ENCODE assay signal across 10 mouse cellular contexts in genomic region chr2:103547132-103547531, GRCm38 (mm10). TPM values are rescaled to one million over a fixed set of nuclear protein-coding genes. Genes with fewer than 3 reads are reported as not detected.
DNase-seq lines count a peak whose midpoint lies in the region; ATAC-seq and TF ChIP-seq lines count a peak whose summit lies in the region.
"Had no signal": no experiment of that assay in that cellular context is flagged by ENCODE, and none has a peak within 500 bp of the region (broad histone marks: within the 10 kb centered on the region; RNA-seq: fewer than 3 reads in every experiment).

No protein-coding gene starts in this region.

- TF ChIP-seq EP300 in stomach, postnatal 0 days (optimal IDR thresholded peaks at IDR 0.05) = no peak

- H3K27ac ChIP-seq in intestine, embryonic 14.5 days (ENCODE audit: low read depth) = no peak overlapping the region
- no peak overlapping the region for H3K27ac ChIP-seq in intestine, embryonic 16.5 days (ENCODE audit: low read length)
- H3K27ac ChIP-seq in stomach, postnatal 0 days (replicated peaks) = no peak overlapping the region
- H3K27ac ChIP-seq: embryonic facial prominence, embryonic 15.5 days had no signal

- ATAC-seq in intestine, embryonic 14.5 days (replicated peaks; ENCODE audit: low FRiP score, low TSS enrichment, low read depth) = peak; percentile 27; the same call in 1 of the 2 replicates
- ATAC-seq in intestine, embryonic 16.5 days = no peak
- peak; percentile 65 for ATAC-seq in stomach, postnatal 0 days (ENCODE audit: low FRiP score, low TSS enrichment)

- no peak overlapping the region for H3K4me2 ChIP-seq in intestine, embryonic 14.5 days (ENCODE audit: low read length)
- no peak overlapping the region for H3K4me2 ChIP-seq in intestine, embryonic 16.5 days (ENCODE audit: low read depth, low read length)
- no peak overlapping the region for H3K4me2 ChIP-seq in stomach, postnatal 0 days (replicated peaks; ENCODE audit: low read depth)
- H3K4me2 ChIP-seq: embryonic facial prominence, embryonic 15.5 days had no signal

- peak; percentile 100 for TF ChIP-seq CTCF in stomach, postnatal 0 days (IDR thresholded peaks at IDR 0.05; ENCODE audit: low read depth)

- intact Hi-C loops in gastrocnemius, postnatal 36 days (cut with DNase I) = loop anchor here (1.0 kb wide), 1 partner anchor 91 kb away; no protein-coding TSS in a partner anchor

- 6% methylated on average over 2 of the region's 2 CpGs for whole genome bisulfite sequencing in intestine, embryonic 14.5 days
- WGBS in intestine, embryonic 16.5 days = 16% methylated on average over 2 of the region's 2 CpGs
- WGBS in stomach, postnatal 0 days = 5% methylated on average over 2 of the region's 2 CpGs

- H3K9ac ChIP-seq in intestine, embryonic 14.5 days (ENCODE audit: low read length) = no peak overlapping the region
- no peak overlapping the region for H3K9ac ChIP-seq in intestine, embryonic 16.5 days (ENCODE audit: low read depth, low read length)
- H3K9ac ChIP-seq in stomach, postnatal 0 days (ENCODE audit: low read length) = no peak overlapping the region
- H3K9ac ChIP-seq: embryonic facial prominence, embryonic 15.5 days had no signal

- no peak overlapping the region for H3K4me3 ChIP-seq in intestine, embryonic 14.5 days (ENCODE audit: low read depth, low read length)
- H3K4me3 ChIP-seq in intestine, embryonic 16.5 days (ENCODE audit: low read length) = no peak overlapping the region
- no peak overlapping the region for H3K4me3 ChIP-seq in stomach, postnatal 0 days (ENCODE audit: low read depth, low read length)
- H3K4me3 ChIP-seq: embryonic facial prominence, embryonic 15.5 days; megakaryocyte, embryonic 14.5 days had no signal

- peak; percentile 69 for DNase-seq in intestine, embryonic 14.5 days (ENCODE audit: low spot score)
- peak; percentile 79 for DNase-seq in R1 (ENCODE audit: low read depth, low spot score)
- DNase-seq in cerebellum, adult 9-11 months = peak; percentile 58
- peak; percentile 38 to 48 for DNase-seq in gastrocnemius, postnatal 36 days
- peak; percentile 31 to 68 for DNase-seq in layer of hippocampus, postnatal 25 days (ENCODE audit: extremely low spot score in 1 of 2, low spot score in 1 of 2)
- peak; percentile 87 for DNase-seq in naive thymus-derived CD4-positive, alpha-beta T cell, adult 2 months (ENCODE audit: low read depth)
- DNase-seq in stomach, postnatal 0 days (ENCODE audit: low spot score) = peak; percentile 80

- H3K27me3 ChIP-seq in intestine, embryonic 14.5 days (replicated peaks; ENCODE audit: control insufficient read depth, insufficient read depth, low read length) = no peaks in the 10 kb centered on the region
- no peaks in the 10 kb centered on the region for H3K27me3 ChIP-seq in intestine, embryonic 16.5 days (replicated peaks; ENCODE audit: control insufficient read depth, insufficient read depth, low read length)
- no peaks in the 10 kb centered on the region for H3K27me3 ChIP-seq in stomach, postnatal 0 days (ENCODE audit: control insufficient read depth, insufficient read depth, low read length)
- H3K27me3 ChIP-seq: embryonic facial prominence, embryonic 15.5 days had no signal

- H3K9me3 ChIP-seq in intestine, embryonic 14.5 days (ENCODE audit: control insufficient read depth, low read length) = no peaks in the 10 kb centered on the region
- no peaks in the 10 kb centered on the region for H3K9me3 ChIP-seq in intestine, embryonic 16.5 days (ENCODE audit: control insufficient read depth, low read length)
- no peaks in the 10 kb centered on the region for H3K9me3 ChIP-seq in stomach, postnatal 0 days (ENCODE audit: control insufficient read depth, low read length)
- H3K9me3 ChIP-seq: embryonic facial prominence, embryonic 15.5 days; megakaryocyte, embryonic 14.5 days had no signal

- no peaks in the 10 kb centered on the region for H3K36me3 ChIP-seq in intestine, embryonic 14.5 days (ENCODE audit: control insufficient read depth, insufficient read depth, low read length)
- no peaks in the 10 kb centered on the region for H3K36me3 ChIP-seq in intestine, embryonic 16.5 days (ENCODE audit: control insufficient read depth, insufficient read depth, low read length)
- no peaks in the 10 kb centered on the region for H3K36me3 ChIP-seq in stomach, postnatal 0 days (ENCODE audit: control insufficient read depth, insufficient read depth, low read length)
- H3K36me3 ChIP-seq: embryonic facial prominence, embryonic 15.5 days had no signal

- H3K4me1 ChIP-seq in intestine, embryonic 14.5 days (replicated peaks; ENCODE audit: control insufficient read depth, insufficient read depth, low read length) = no peaks in the 10 kb centered on the region
- H3K4me1 ChIP-seq in intestine, embryonic 16.5 days (ENCODE audit: control insufficient read depth, insufficient read depth, low read length) = no peaks in the 10 kb centered on the region
- H3K4me1 ChIP-seq in stomach, postnatal 0 days (replicated peaks; ENCODE audit: control insufficient read depth, insufficient read depth) = no peaks in the 10 kb centered on the region
- H3K4me1 ChIP-seq: embryonic facial prominence, embryonic 15.5 days had no signal

RNA-seq across cellular contexts. Expression of gene Abtb2, which starts 19.0 kb away (rescaled TPM):
- 4.1 and 4.4 TPM in 2 replicates for polyA plus RNA-seq in intestine, embryonic 14.5 days (2014; fragmentation: Nextera tagmentation; extraction: Ambion mirVana)
- polyA plus RNA-seq in intestine, embryonic 16.5 days (2015; fragmentation: Nextera tagmentation; extraction: Ambion mirVana) = 4.7 and 5.4 TPM in 2 replicates
- 1 to 10 TPM; 6.3 to 6.7 TPM for total RNA-seq in gastrocnemius, postnatal 36 days (2021)
- 10 to 100 TPM; 11.9 to 13.2 TPM for total RNA-seq in layer of hippocampus, postnatal 25 days (2021)
- 3.5 and 4.0 TPM in 2 replicates for polyA plus RNA-seq in stomach, postnatal 0 days (2015; fragmentation: Nextera tagmentation; extraction: Ambion mirVana)
